Mouse (Mus musculus) heart, postnatal 0 days (tissue): ENCODE results near the gene Cavin4.

Experiments used
- CTCF ChIP-seq: IDR thresholded peaks from 2 replicates; pipeline ENCODE4 v1.5.1; 2016; ENCODE audit warnings: antibody characterized with exemption, control low read depth, low read depth
- EP300 ChIP-seq: IDR thresholded peaks from 2 replicates; pipeline ENCODE4 v1.6.1; 2016; ENCODE audit warnings: antibody characterized with exemption, low read depth

- no peak for TF ChIP-seq CTCF
- TF ChIP-seq EP300: no peak
Observed at GRCm38 (mm10) chr4:48654118-48654517, 9.2 kb upstream of the Cavin4 start.
